Mouse (Mus musculus) T-helper 1 cell (primary cell): ENCODE measurements at regions not wholly inside any gene's neighbourhood (a gene's known extent, or its start where the extent isn't known, plus 50 kb on each side); places are given as distances from the start of the nearest gene placed in this dataset.

Source experiments
- in situ Hi-C: fragments of 300-600 bp; cut with MboI, MseI; formaldehyde crosslinking; loops from one replicate; pipeline ENCODE4 v1.15.1; 2025; ENCODE audit warnings: high pct_unique_total_duplicates

DNA sequence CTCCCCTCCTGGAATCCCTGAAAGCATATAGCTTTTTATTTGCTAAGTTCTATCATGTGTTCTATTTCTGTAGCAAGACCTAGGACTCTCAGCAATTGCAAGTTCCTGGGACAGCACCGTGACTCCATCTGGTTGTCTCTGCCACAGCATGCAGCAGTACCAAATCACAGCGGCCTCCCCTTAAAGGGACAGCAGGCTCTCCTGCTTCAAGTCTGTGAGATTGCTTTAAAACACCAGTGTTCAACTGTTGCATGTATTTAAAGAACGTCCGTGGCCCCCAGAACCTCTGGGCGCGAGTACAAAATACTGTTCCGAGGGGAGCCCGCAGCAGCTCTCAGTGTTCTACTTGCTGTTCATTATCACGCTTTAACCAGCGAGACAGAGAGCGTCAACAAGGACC, 346.0 kb upstream of the Jarid2 start:
- in situ Hi-C loops = no loop called here

DNA sequence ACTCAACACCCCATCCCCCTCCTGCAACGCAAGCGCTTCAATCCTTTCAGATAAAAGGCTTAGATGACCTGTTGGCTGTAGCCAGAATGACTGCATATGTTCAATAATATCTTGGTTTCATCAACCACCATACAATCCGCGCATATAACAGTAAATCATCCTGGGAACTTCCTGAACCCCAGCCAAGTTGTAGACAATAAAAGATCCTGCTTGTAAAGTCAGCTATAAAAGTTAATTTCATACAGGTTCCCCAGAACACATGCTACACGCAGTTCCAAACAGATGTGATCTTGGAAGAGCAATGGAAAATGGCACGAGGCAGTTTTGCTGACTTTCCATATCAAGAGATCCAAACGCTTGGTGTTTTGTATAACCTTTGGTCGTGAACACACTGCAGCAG, 342.5 kb upstream of the Jarid2 start:
- in situ Hi-C loops = no loop called here

- in situ Hi-C loops = no loop called here
Measured at GRCm38 (mm10) chr13:44389696-44390095, 339.6 kb upstream of the Jarid2 start.

DNA sequence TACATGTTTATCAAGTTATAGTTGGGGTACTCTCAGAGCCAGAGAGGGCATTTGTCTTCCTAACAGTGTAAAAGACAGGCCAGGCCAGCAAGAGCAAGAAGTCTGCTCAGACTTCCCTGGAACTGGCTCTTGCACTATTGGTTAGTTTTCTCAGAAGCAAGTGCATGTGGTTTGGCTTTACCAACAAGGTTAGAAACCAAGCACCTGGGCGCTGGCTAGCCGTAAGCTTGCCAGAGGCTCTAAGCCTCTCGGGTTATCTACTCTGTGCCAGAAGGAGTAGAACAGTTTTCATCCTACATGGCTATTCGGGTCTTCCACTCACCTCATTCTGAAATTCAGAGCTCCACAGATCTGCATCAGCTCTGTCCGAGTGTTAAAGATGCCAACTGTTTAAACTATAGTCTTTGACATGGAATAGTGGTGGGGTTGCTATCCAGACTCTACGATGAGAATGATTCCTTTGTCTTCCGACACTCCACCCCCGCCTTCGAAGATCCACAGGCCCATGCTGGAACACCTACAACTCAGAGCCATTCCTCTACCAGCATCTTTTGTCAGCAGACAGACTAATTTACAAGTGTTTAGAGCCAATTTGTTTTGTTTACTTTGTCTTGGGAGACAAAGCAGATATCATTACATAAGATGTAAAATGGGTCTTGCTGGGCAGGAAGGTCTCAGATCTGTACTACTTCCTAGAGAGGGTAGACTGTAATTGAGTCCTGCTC, 338.4 kb upstream of the Jarid2 start:
- in situ Hi-C loops = no loop called here

DNA sequence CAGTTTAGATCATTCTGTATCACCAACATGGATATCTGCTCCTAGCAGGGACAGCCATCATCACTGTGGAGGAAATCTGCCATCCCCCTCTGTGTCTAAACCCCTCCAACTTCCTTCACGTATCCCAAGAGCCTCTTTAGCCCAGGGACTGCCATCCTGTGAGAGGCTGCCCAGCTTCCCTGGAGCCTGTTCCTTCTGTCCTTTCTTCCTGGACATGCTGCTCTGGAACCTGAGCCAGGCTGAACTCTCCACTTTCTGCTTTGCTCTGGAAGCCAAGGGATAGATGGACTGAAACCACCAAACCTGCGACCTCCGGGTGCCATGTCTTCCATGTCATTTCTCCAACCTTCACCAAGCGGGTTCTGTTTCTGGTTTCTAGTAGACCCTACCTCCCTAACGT, 335.3 kb upstream of the Jarid2 start:
- in situ Hi-C loops = no loop called here

- in situ Hi-C loops = no loop called here
Measured at GRCm38 (mm10) chr13:44398613-44399369, 330.5 kb upstream of the Jarid2 start.

DNA sequence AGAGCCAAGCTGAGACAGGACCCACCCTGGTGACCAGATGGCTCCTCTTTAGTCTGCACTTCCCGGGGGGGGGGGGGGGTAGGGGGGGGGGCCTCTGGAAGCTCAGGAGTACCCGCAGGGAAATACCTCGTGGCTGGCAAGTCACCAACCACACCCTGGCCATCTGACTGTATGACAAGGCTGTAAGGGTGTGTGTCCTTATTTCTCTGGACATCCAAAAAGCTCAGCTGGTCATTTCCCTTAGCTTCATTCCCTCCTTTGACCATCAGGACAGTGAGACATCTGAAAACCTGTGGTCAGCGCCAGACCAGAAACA, 329.9 kb upstream of the Jarid2 start:
- in situ Hi-C loops = no loop called here

GRCm38 (mm10) chr13:44399831-44400321, 329.4 kb upstream of the Jarid2 start:
- in situ Hi-C loops = no loop called here

DNA sequence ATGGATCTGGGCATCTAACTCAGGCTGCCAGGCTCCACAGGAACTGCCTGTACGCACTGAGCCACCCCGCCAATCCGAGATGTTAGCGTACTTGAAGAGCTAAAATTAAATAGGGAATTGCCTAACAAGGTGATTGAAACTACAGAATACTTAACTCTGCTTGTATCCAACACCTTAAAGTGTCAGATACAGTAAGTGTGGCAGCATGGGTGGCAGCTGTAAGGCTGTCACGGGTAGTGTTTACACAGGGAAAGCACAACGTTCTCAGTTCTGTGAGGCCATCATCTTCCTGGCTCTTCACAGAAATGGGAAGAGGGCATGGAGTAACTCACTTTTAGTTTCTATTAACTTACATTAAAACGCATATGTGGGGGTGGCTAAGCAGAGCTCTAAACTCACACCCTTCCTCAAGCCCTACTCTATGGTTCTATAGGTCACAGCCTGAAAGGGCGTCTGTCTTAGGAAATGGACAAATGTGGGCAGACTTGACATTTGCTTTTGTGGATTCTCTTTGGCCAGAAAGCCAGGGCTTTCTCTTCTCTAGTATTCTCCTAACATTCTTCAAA, 325.2 kb upstream of the Jarid2 start:
- in situ Hi-C loops = no loop called here

DNA sequence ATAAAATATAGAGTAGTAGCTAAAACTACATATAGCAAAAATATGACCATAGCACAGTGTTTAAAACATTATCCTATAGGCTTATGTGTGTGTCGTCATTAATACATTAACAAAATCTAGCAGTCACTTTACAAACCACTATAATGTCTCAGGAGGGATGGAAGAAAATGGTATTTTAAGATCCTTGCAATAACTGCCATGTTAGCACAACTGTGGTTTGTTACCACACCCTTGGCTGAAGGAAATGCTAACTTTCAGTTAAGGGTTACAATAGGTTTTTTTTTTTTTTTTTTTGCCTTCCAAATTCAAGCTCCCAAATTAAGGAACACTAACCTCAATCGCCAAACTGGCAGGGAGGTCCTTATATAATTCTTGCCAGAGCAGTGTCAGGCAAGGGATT, 322.0 kb upstream of the Jarid2 start:
- in situ Hi-C loops = no loop called here

DNA sequence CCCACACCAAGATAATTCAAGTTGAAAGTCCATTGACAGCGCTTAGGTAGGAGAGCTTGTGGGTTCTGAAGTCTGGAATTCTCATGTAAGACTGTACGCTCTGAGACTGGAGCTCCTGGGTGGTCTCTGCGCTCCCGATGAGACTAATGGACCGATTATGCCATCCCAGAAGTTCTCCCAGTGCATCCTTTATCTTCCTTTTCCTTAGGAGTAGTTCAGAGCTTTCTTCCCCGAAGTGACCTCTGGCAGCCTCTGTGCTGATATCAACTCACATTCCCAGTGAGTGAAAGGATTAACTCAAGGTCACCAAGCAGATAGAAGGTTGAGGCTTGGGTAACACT, 320.7 kb upstream of the Jarid2 start:
- in situ Hi-C loops = no loop called here

GRCm38 (mm10) chr13:44408960-44409719, 320.1 kb upstream of the Jarid2 start:
- in situ Hi-C loops = no loop called here

DNA sequence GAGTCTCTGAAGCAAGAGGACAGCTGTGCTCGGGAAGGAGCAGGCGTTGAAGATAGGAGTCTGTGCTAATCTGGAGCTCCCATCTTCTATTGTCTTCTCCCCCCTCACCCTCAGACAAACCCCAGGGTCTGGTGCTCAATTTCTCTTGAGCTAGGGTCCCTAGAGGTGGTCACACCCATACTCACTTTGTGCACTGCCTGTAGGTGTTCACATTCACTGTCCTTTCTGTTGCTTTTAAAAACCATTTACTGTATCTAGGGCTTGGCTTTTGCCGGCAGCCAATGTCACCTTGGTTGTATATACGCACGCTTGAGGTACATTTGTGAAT, 319.6 kb upstream of the Jarid2 start:
- in situ Hi-C loops = no loop called here

DNA sequence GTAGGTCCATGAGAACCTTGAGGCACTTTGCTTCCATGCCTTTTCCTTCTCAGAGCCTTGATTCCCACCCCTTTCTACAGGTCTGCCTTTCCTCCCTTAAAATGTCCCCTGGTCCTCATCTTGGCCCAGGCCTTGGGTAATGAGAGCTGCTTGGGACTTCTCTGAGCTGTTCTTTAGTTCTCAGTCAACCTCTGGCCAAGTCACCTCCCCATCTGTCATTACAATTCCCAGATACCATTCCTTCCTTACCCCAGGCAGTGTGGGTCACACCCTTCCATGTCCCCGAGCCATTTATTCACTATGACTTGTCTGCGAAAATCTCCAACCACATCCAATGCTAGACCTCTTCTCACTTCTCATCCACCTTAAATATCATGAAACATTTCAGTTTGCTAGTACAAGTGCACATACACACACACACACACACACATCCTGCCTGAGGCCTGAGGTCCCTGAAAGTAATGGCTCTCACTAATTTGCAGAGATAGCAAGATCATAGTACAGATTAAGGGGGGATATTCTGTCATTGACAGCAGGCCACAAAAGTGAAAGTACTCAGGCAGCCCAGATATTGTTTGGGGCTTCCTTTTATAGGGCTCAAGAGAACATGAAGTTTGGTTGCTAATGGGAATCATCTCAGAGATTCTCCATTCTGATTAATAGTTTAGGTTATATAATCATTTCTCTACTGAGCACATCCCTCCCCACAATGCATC, 317.3 kb upstream of the Jarid2 start:
- in situ Hi-C loops = no loop called here

DNA sequence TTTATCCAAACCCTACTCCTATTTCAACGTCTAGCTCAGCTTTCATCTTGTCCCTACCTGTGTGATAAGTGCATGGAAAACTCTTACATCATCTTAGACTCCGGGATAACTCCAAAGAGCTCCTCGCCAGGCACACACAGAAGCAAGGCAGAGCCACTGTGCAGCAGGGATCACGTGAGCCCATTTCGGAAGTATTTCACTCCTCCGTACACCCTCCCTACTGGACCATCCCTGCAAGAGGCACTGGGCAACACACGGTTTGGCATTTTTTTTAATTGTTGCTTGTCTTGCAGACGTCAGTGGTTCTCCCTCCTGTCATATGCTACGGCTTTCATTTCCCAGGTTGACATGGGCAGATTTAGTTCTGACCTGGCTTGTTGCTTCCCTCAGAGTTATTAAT, 316.0 kb upstream of the Jarid2 start:
- in situ Hi-C loops = no loop called here

DNA sequence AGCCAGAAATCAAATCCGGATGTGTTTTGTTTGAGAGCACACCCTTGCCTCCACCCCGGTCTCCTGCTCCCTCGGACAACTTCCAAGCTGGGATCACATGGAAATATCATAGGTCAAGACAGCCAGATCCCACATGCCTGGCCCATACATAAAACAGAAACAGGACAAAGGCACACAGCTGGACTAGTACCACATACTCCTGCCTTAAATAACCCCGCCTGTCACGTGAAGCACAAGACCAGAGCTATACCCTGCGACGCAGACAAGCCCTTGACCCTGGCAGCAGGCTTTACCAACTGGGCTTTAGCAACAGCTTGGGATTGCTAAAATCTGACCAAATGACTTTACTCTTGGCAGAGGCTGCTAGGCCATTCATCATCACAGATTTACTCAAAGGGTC, 313.3 kb upstream of the Jarid2 start:
- in situ Hi-C loops = no loop called here

DNA sequence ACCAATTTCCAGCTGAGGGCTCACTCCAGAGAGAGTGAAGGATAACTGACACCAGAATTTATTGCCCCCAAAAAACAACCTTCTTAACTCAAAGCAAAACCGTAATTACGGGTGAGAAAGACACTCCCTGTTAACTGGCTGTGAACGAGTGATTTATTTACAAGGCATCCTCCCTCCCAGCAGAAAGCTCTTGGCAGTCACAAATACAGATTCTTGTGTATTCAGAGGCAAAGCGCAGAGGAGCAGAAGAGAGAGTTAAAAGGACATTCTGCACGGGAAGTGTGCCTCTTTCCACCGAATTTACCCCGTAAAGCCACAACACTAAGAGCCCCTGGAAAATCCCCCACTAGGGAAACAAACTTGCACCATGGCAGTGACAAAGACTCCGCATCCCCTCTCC, 312.3 kb upstream of the Jarid2 start:
- in situ Hi-C loops = no loop called here

GRCm38 (mm10) chr13:44419056-44419455, 310.2 kb upstream of the Jarid2 start:
- in situ Hi-C loops = no loop called here

GRCm38 (mm10) chr13:44419472-44420226, 309.6 kb upstream of the Jarid2 start:
- in situ Hi-C loops = no loop called here

- in situ Hi-C loops = no loop called here
Measured at GRCm38 (mm10) chr13:44420227-44420592, 309.1 kb upstream of the Jarid2 start.

- in situ Hi-C loops = no loop called here
Measured at GRCm38 (mm10) chr13:44420941-44421340, 308.3 kb upstream of the Jarid2 start.
